Mouse (Mus musculus) myocyte (in vitro differentiated cells): Measurements from ENCODE around the gene Rplp2.

Experiments used
- MAX ChIP-seq: IDR thresholded peaks from one replicate; pipeline ENCODE4 v1.6.1; 2011; ENCODE audit warnings: low read depth, mild to moderate bottlenecking, control low read depth
- MYOD1 ChIP-seq, 3 experiments: IDR thresholded peaks; one replicate each; pipeline ENCODE4 v1.6.1; 2011; ENCODE audit warnings: control low read depth in 2 of 3, low read depth in 2 of 3, mild to moderate bottlenecking in 2 of 3, moderate library complexity in 1 of 3; ENCODE audit not compliant: insufficient read length in 2 of 3, control insufficient read depth in 1 of 3
- POLR2A ChIP-seq: IDR thresholded peaks from one replicate; pipeline ENCODE4 v1.6.1; 2011; ENCODE audit warnings: low read depth, mild to moderate bottlenecking, control low read depth, moderate library complexity; ENCODE audit not compliant: insufficient read length
- POLR2AphosphoS2 ChIP-seq: IDR thresholded peaks from one replicate; pipeline ENCODE4 v1.6.1; 2011; ENCODE audit warnings: low read depth, control low read depth; ENCODE audit not compliant: insufficient read length
- TCF12 ChIP-seq: IDR thresholded peaks from one replicate; pipeline ENCODE4 v1.6.1; 2011; ENCODE audit warnings: mild to moderate bottlenecking, control low read depth; ENCODE audit not compliant: poor library complexity, insufficient read depth, severe bottlenecking
- TCF3 ChIP-seq: IDR thresholded peaks from one replicate; pipeline ENCODE4 v1.6.1; 2011; ENCODE audit warnings: low read depth, control low read depth; ENCODE audit not compliant: insufficient read length
- USF1 ChIP-seq: IDR thresholded peaks from one replicate; pipeline ENCODE4 v1.6.1; 2011; ENCODE audit warnings: low read depth, mild to moderate bottlenecking, control low read depth, moderate library complexity

DNA sequence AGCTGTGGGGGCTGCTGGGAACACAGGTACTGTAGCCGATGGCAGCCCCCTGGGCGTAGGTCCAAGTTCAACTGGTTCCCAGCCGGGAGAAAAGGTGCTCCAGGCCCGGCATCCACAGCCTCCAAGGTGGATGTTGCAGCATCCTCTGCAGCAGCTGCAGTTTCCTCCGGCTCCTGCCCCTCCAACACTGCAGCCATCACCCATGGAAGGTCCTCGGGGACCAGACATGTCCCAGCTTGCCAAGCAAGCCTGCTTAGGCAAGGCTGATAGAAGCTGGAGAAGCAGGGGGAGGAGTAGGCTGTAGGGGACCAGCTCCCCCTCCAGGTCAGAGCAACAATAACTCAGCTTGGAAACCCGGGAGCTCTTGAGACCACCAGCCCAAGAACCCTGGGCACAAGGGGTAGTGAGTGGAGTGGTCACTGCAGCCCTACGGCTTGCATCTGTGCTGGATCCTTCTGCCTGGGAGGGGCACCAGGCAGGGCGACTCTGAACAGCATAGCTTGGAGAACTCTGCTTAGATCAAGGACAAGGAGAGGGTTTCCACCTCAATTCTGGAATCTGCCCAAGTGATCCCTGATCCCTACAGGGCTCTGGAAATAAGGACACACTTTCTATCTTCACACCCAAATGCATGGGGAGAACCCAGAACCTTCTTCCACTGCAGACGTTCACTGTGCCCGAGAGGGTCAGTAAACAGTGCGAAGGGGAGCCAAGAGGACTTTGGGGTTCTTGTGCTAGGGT, 3.9 kb upstream of the Rplp2 start:
- TF ChIP-seq POLR2A (no peak), TCF12 (no peak), POLR2AphosphoS2 (no peak), USF1 (no peak), MYOD1 (IDR thresholded peaks at IDR 0.05; ENCODE audit: control insufficient read depth in 1 of 3, insufficient read length in 2 of 3, low read depth in 2 of 3) (no peak), MAX (no peak), TCF3 (no peak)
